Mouse (Mus musculus): ENCODE data around the gene Uaca.

Gene Uaca

GRCm38 (mm10) chr9:60887389-60887811 is 93.1 kb downstream of the Uaca start:
- no peak for DNase-seq

- no peak for DNase-seq
These were observed 99.2 kb downstream of the Uaca start for GRCm38 (mm10) chr9:60893511-60893910.

- peak; percentile 32 for DNase-seq
These were observed 101.3 kb downstream of the Uaca start for GRCm38 (mm10) chr9:60895486-60896110.

GRCm38 (mm10) chr9:60898291-60899020 is 104.1 kb downstream of the Uaca start:
- no peak for DNase-seq

- DNase-seq: no peak
These were observed 104.9 kb downstream of the Uaca start for GRCm38 (mm10) chr9:60899201-60899600.

GRCm38 (mm10) chr9:60899797-60900459 is 105.6 kb downstream of the Uaca start:
- DNase-seq: no peak

- DNase-seq: no peak
These were observed 117.9 kb downstream of the Uaca start for GRCm38 (mm10) chr9:60912266-60912665.

- no peak for DNase-seq
These were observed 119.3 kb downstream of the Uaca start for GRCm38 (mm10) chr9:60913626-60914025.

GRCm38 (mm10) chr9:60919936-60920672 is 125.8 kb downstream of the Uaca start:
- no peak for DNase-seq

GRCm38 (mm10) chr9:60920673-60921062 is 126.3 kb downstream of the Uaca start:
- DNase-seq: no peak

GRCm38 (mm10) chr9:60921287-60921686 is 126.9 kb downstream of the Uaca start:
- DNase-seq: no peak

GRCm38 (mm10) chr9:60921831-60922230 is 127.5 kb downstream of the Uaca start:
- DNase-seq: no peak

GRCm38 (mm10) chr9:60926301-60926700 is 132.0 kb downstream of the Uaca start:
- no peak for DNase-seq

- DNase-seq: no peak
These were observed 135.1 kb downstream of the Uaca start for GRCm38 (mm10) chr9:60929290-60929983.

All from cerebellum, adult 8-10 months (tissue).